Mouse (Mus musculus) right cerebral cortex, postnatal 10 days (tissue): ENCODE results near the gene Tnni2.
A peak's percentile ranks its signal among the peaks of the same experiment; 100 is the strongest.

Experiments
- DNase-seq, 2 experiments: peaks; one replicate each; pipeline ENCODE4 v3.0.0; 2021; ENCODE audit warnings: low spot score in 2 of 2

The Tnni2 gene

GRCm38 (mm10) chr7:142459299-142459691, 17.7 kb downstream of the Tnni2 start:
- DNase-seq = no peak

- DNase-seq = peak in 1 of 2 experiments; percentile 15
Measured at GRCm38 (mm10) chr7:142460636-142461077, 19.0 kb downstream of the Tnni2 start, which contains the start of gene Lsp1. TSS of gene Lsp1 (plus strand) at chr7:142460809.

- DNase-seq = no peak
Measured at GRCm38 (mm10) chr7:142461446-142461845, 19.8 kb downstream of the Tnni2 start.

- DNase-seq = no peak
Measured at GRCm38 (mm10) chr7:142462190-142462589, 20.6 kb downstream of the Tnni2 start.

- DNase-seq = no peak
Measured at GRCm38 (mm10) chr7:142462594-142463078, 21.0 kb downstream of the Tnni2 start.

- no peak for DNase-seq
Measured at GRCm38 (mm10) chr7:142470171-142470691, 28.6 kb downstream of the Tnni2 start.

- DNase-seq = peak; percentile 49 to 51
Measured at GRCm38 (mm10) chr7:142470808-142471413, 29.3 kb downstream of the Tnni2 start.

- no peak for DNase-seq
Measured at GRCm38 (mm10) chr7:142471414-142471861, 29.8 kb downstream of the Tnni2 start.

GRCm38 (mm10) chr7:142471884-142472570, 30.4 kb downstream of the Tnni2 start:
- DNase-seq = no peak

GRCm38 (mm10) chr7:142472936-142473335, 31.3 kb downstream of the Tnni2 start:
- DNase-seq = no peak

- no peak for DNase-seq
Measured at GRCm38 (mm10) chr7:142473476-142473875, 31.9 kb downstream of the Tnni2 start.

- DNase-seq = no peak
Measured at GRCm38 (mm10) chr7:142474799-142475198, 33.2 kb downstream of the Tnni2 start.

- DNase-seq = no peak
Measured at GRCm38 (mm10) chr7:142475641-142476040, 34.0 kb downstream of the Tnni2 start.

GRCm38 (mm10) chr7:142476271-142476670, 34.7 kb downstream of the Tnni2 start:
- DNase-seq = no peak

- DNase-seq = peak; percentile 63 to 66
Measured at GRCm38 (mm10) chr7:142476795-142477452, 35.3 kb downstream of the Tnni2 start.

GRCm38 (mm10) chr7:142478001-142478400, 36.4 kb downstream of the Tnni2 start:
- DNase-seq = no peak

- no peak for DNase-seq
Measured at GRCm38 (mm10) chr7:142478574-142478973, 37.0 kb downstream of the Tnni2 start.

- no peak for DNase-seq
Measured at GRCm38 (mm10) chr7:142479307-142479706, 37.7 kb downstream of the Tnni2 start.

- DNase-seq = no peak
Measured at GRCm38 (mm10) chr7:142479886-142480285, 38.3 kb downstream of the Tnni2 start.

GRCm38 (mm10) chr7:142480661-142481060, 39.1 kb downstream of the Tnni2 start:
- no peak for DNase-seq

- DNase-seq = no peak
Measured at GRCm38 (mm10) chr7:142481186-142481567, 39.6 kb downstream of the Tnni2 start.

GRCm38 (mm10) chr7:142481568-142482255, 40.1 kb downstream of the Tnni2 start:
- DNase-seq = no peak
